Mouse (Mus musculus) embryonic facial prominence, embryonic 14.5 days (tissue): Measurements from ENCODE around the gene Hoxd11. TPM values are rescaled to one million over a fixed set of nuclear protein-coding genes. Genes with fewer than 3 reads are reported as not detected.

Experiments used
- ATAC-seq: fragments of 200-750 bp; cut with Nextera tagmentation; 2 replicates; pipeline ENCODE4 v1.8.0; 2017; ENCODE audit warnings: low read depth, moderate number of reproducible peaks, moderate TSS enrichment
- DNase-seq: peaks from one replicate; pipeline ENCODE4 v3.0.0-alpha.2; 2015; ENCODE audit warnings: low spot score
- H3K27ac ChIP-seq: fragments of 300-500 bp; sonication (generic); replicated peaks from 2 replicates; pipeline ENCODE4 v1.5.1; 2014; ENCODE audit warnings: low read depth, mild to moderate bottlenecking, low read length, moderate library complexity
- H3K27me3 ChIP-seq: fragments of 300-500 bp; sonication (generic); replicated peaks from 2 replicates; pipeline ENCODE4 v1.6.1; 2014; ENCODE audit warnings: low read length; ENCODE audit not compliant: control insufficient read depth, insufficient read depth
- H3K36me3 ChIP-seq: fragments of 300-500 bp; sonication (generic); 2 replicates; pipeline ENCODE4 v1.6.1; 2014; ENCODE audit warnings: low read length, mixed read lengths; ENCODE audit not compliant: control insufficient read depth, insufficient read depth
- H3K4me1 ChIP-seq: fragments of 300-500 bp; sonication (generic); 2 replicates; pipeline ENCODE4 v1.6.1; 2014; ENCODE audit warnings: antibody characterized with exemption, low read length; ENCODE audit not compliant: control insufficient read depth, insufficient read depth
- H3K4me2 ChIP-seq: fragments of 300-500 bp; sonication (generic); 2 replicates; pipeline ENCODE4 v1.6.1; 2014; ENCODE audit warnings: low read depth, mild to moderate bottlenecking, low read length, moderate library complexity, mixed read lengths
- H3K4me3 ChIP-seq: fragments of 300-500 bp; sonication (generic); 2 replicates; pipeline ENCODE4 v1.5.1; 2014; ENCODE audit warnings: low read depth, mild to moderate bottlenecking, low read length
- H3K9ac ChIP-seq: fragments of 300-500 bp; sonication (generic); 2 replicates; pipeline ENCODE4 v1.6.1; 2014; ENCODE audit warnings: low read depth, mild to moderate bottlenecking, low read length, moderate library complexity, mixed read lengths
- H3K9me3 ChIP-seq: fragments of 300-500 bp; sonication (generic); 2 replicates; pipeline ENCODE4 v1.6.1; 2016; ENCODE audit warnings: low read length; ENCODE audit not compliant: control insufficient read depth
- WGBS: fragments of 180-500 bp; shearing (Covaris S2); extraction: QIAGEN DNeasy Blood & Tissue Kit; methylation state at CpG from one replicate; pipeline ENCODE4 v1.1.7; 2014; 5-methylcytosine and 5-hydroxymethylcytosine counted together
- polyA plus RNA-seq: library from polyadenylated mRNA; unstranded; fragments of >200 nt; fragmentation: Nextera tagmentation; extraction: Ambion mirVana; gene quantifications from 2 replicates; pipeline ENCODE4 v1.2.1, GENCODE M21; 2014

The Hoxd11 gene
- polyA plus RNA-seq, 1 experiment from 2014 or later, result not detected

DNA sequence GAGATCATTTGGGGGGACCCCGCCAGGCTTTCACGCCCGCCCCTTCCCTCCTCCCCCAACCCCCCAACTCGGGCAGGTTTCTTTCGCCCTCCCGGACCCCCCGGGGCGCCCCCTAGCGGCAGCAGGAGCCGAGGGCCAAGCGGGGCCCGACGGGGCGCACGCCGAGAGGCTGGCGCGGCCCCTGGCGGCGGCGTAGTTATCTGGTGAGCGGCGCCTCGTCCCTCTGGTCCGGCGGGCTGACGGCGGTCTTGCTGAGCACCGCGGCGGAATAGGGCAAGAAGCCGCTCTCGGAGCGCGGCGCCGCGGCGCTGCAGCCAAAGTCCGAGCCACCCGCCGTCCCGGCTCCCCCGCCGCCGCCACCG lies 24.0 kb upstream of the Hoxd11 start:
- Histone ChIP-seq H3K9ac (no peak overlapping the region), H3K4me1 (no peaks in the 10 kb centered on the region), H3K36me3 (no peaks in the 10 kb centered on the region), H3K27ac (no peak overlapping the region), H3K27me3 (peaks cover 92% of the 10 kb centered on the region), H3K4me3 (peak overlapping the region; percentile 39), H3K4me2 (peak overlapping the region; percentile 55), H3K9me3 (no peaks in the 10 kb centered on the region)
- ATAC-seq (no peak), DNase-seq (no peak)
- 0% methylated on average over 3 of the region's 47 CpGs for WGBS

DNA sequence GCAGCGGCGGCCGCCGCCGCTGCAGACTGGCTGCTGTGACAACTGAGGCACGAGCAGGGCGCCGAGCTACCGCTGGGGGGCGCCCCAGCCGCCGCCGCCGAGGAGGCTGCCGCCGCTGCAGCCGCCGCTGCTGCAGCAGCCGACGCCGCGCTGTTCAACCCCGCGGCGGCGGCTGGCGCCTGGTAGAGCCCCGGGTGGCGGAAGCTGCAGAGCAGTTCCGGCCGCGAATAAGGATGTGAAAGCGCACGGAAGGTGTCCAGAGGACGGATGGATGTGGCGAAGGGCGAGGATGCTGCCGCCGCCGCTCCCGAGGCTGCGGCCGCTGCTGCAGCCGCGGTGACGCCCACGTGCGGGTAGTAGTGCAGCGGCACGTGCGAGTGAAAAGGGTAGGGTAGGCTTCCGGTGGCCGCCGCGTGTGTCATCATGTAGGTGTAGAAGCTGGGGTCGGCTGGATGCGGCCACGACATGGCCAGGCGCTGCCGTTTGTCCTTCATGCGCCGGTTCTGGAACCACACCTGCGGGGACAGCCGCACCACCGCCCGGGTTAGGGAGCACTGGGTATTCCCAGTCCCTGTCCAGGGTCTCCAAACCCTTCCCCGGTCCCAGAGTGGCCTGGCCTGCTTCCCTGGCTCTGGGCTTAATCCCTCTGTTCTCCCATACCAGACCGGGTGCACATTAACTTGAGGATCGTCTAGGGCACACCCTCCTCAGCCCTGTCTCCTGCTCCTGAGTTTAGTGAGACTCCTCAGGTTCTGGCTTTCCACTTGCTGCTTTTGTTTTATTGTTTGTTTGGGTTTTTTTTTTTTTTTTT lies 23.3 kb upstream of the Hoxd11 start:
- Histone ChIP-seq H3K4me3 (peak overlapping the region; percentile 39), H3K27ac (no peak overlapping the region), H3K4me2 (peak overlapping the region; percentile 55), H3K4me1 (no peaks in the 10 kb centered on the region), H3K9ac (no peak overlapping the region; the same call in 1 of the 2 replicates), H3K9me3 (no peaks in the 10 kb centered on the region), H3K36me3 (no peaks in the 10 kb centered on the region), H3K27me3 (peaks cover 92% of the 10 kb centered on the region)
- WGBS, result under 1% methylated on average over 33 of the region's 69 CpGs
- DNase-seq, result no peak
- ATAC-seq, result peak; percentile 30; the same call in 1 of the 2 replicates

DNA sequence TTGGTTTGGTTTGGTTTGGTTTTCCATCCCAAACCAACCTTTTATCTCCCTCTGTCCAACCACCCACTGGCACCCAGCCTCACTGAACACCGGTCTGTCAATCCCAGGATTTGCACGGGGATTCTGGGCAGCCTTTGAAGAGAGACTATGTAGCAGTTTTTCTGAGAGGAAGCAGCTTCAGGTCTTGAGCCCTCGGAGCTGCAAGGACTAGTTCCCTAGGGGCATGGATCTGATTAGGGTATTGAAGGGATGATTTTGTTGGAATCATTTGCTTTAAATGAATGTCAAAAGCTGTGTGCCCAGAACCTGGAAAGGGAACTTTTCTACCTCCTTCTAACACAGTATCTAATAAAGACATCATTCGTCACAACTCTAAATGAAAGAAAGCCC lies 22.7 kb upstream of the Hoxd11 start:
- no peaks in the 10 kb centered on the region for H3K9me3 ChIP-seq
- H3K27ac ChIP-seq, result no peak overlapping the region
- no peak overlapping the region for H3K9ac ChIP-seq
- no peak overlapping the region for H3K4me2 ChIP-seq
- H3K4me1 ChIP-seq, result 0 out of 2 replicates have a peak, but pooled peaks cover 3% of the 10 kb centered on the region
- H3K27me3 ChIP-seq, result peaks cover 92% of the 10 kb centered on the region
- ATAC-seq, result no peak
- no peak for DNase-seq
- WGBS, result 5% methylated on average over 4 of the region's 4 CpGs
- H3K36me3 ChIP-seq, result no peaks in the 10 kb centered on the region
- no peak overlapping the region for H3K4me3 ChIP-seq

DNA sequence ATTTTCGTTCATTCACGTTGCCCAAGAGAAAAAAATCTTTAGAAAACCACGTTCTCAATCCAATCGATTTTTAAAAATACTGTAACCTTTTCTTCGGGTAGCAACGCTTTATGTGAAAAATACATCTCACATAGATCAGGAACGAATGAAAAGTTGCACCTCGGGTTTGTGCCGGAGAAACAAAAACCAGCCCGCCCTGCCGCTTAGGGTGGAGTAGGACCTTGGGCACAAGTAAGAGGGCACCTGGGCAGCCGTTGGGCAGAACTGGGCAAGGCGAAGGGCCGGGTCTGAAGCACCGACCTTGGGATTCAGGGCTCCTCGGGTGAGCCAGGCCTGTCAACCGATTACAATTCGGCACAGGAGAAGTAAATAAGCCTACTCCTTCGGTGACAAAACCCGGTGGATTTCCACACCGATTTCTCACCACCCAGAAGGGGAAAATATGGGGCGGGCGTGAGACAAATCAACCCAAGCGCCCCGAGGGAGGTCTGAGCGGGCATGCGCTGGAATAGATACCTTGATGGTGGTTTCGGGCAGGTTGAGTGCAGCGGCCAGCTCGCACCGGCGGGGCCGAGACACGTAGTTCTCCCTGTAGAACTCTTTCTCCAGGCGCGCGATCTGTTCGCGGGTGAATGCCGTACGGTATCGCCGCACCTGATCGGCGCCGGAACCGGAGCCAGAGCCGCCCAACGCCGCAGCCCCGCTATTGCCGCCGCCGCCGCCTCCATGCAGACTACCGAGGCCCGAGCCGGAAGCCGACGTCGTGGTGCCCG lies 21.9 kb upstream of the Hoxd11 start:
- Histone ChIP-seq H3K4me2 (peak overlapping the region; percentile 29), H3K9ac (no peak overlapping the region), H3K4me1 (0 out of 2 replicates have a peak, but pooled peaks cover 3% of the 10 kb centered on the region), H3K4me3 (peak overlapping the region; percentile 13; the same call in 1 of the 2 replicates), H3K36me3 (no peaks in the 10 kb centered on the region), H3K9me3 (no peaks in the 10 kb centered on the region), H3K27ac (no peak overlapping the region), H3K27me3 (peaks cover 92% of the 10 kb centered on the region)
- WGBS, result 3% methylated on average over 44 of the region's 62 CpGs
- ATAC-seq (no peak), DNase-seq (no peak)

DNA sequence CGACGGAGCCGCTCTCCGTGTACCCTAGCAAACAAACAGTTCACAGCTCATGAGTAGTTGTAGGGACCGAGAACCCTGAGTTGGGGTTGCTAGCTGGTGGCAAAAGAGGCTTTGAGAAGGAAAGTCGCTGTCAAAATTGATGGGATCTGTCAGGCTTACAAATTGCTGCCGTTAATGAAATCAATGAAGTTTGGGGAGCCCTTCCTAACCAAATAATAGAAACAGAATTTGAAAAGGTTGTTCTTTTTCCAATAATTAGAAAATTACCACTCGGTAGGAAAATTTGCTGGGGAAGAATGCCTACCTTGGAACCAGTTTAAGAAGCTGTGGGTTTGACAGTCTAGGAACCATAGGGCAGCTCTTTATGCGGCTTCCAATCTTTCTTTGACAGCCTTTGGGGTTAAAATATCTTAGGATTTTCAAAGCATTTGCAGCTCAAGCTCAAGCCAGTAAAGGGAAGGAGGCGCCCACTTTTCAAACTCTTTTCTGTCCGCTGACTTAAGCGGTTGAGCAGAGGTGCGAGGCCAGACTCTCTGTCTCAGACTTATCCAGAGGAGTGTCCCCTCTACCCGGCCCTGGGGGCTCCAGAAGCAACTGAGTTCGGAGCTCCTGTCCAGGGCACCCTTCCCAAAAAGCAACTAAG lies 21.2 kb upstream of the Hoxd11 start:
- H3K9me3 ChIP-seq, result no peaks in the 10 kb centered on the region
- H3K4me1 ChIP-seq, result 0 out of 2 replicates have a peak, but pooled peaks cover 3% of the 10 kb centered on the region
- H3K27ac ChIP-seq, result no peak overlapping the region
- peak overlapping the region; percentile 29 for H3K4me2 ChIP-seq
- peak overlapping the region; percentile 13; the same call in 1 of the 2 replicates for H3K4me3 ChIP-seq
- no peak for DNase-seq
- WGBS, result 3% methylated on average over 15 of the region's 15 CpGs
- H3K9ac ChIP-seq, result no peak overlapping the region
- no peak for ATAC-seq
- H3K27me3 ChIP-seq, result peaks cover 96% of the 10 kb centered on the region
- no peaks in the 10 kb centered on the region for H3K36me3 ChIP-seq

DNA sequence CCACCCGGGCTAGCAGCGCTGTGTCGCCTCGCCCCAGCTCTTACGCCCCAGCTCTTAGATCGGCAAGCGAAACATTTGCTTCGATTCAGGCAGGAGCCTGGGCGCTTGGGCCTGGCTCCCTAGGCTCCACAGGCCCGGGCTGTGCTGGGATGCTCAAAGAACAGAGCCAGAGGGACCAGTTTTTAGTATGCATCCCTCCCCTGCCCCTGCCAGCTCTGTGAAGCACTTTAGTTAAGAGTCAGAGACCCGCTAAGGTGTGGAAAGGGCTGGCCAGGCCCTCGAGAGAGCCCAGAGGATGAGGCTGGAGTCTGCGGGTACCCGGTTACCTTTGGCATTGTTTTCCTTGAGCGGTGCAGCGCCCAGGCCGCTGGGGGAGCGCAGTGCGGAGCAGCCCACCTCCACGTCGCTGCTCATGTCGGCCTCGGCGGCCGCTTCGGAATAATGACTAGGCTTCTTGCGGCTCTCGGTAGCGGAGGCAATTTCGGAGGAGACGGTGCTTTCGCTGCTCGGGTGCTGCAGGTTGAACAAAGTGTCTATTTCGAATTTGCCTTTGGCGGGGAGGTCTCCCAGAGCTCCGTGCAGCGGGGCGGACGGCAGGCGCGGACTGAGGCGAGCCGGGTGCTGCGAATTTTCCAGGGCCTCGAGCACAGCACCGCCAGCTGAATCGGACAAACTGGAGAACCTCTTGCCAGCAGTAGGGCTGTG lies 20.5 kb upstream of the Hoxd11 start:
- ATAC-seq (no peak), DNase-seq (no peak)
- Histone ChIP-seq H3K36me3 (no peaks in the 10 kb centered on the region), H3K9ac (no peak overlapping the region), H3K27me3 (peaks cover 100% of the 10 kb centered on the region), H3K4me1 (0 out of 2 replicates have a peak, but pooled peaks cover 3% of the 10 kb centered on the region), H3K9me3 (no peaks in the 10 kb centered on the region), H3K4me3 (peak overlapping the region; percentile 16; the same call in 1 of the 2 replicates), H3K27ac (no peak overlapping the region), H3K4me2 (0 out of 2 replicates have a peak overlapping the region, but pooled peaks have one; percentile 18)
- under 1% methylated on average over 43 of the region's 47 CpGs for WGBS

DNA sequence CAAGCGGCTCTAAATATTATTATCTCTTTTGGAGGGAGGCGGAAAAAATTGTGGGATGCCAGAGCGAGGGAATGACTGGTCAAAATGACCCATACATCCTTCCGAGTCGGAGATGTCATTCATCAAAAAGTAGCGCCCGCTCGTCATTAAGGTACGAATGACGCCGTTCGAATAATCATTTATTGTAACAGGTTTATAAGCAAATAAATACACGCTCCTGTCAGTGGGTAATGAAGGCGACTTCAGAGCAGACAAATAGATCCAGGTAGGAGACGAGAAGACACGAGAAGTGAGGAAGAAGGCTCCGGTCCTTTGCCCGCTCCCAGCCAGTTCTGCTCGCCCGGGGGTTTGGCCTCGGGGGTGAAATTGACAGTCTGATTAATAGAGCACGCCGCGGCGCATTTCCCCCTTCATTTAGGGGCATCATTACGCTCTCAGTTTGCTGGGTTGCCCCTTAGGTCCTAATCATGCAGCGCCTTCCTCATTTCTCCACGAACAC lies 19.8 kb upstream of the Hoxd11 start, which contains the start of gene Evx2:
TSS of gene Evx2 (minus strand) at position 51 of the 499 bp plus-strand sequence.
- Histone ChIP-seq H3K27ac (no peak within 1 kb of the TSS), H3K9me3 (no peaks in the 10 kb centered on the region), H3K36me3 (no peaks in the 10 kb centered on the region), H3K9ac (no peak within 1 kb of the TSS), H3K27me3 (peaks cover 100% of the 10 kb centered on the region), H3K4me3 (peak within 1 kb of the TSS; percentile 16; the same call in 1 of the 2 replicates), H3K4me1 (0 out of 2 replicates have a peak, but pooled peaks cover 3% of the 10 kb centered on the region), H3K4me2 (0 out of 2 replicates have a peak within 1 kb of the TSS, but pooled peaks have one; percentile 18)
- 3% methylated on average over 27 of the region's 28 CpGs for WGBS
- DNase-seq (no peak), ATAC-seq (no peak)
